Mouse (Mus musculus) erythroblast, embryonic 14.5 days (primary cell): ENCODE data around the gene Gpr146.

ENCODE experiments used
- GATA1 ChIP-seq: IDR thresholded peaks from 2 replicates; pipeline ENCODE4 v1.6.1; 2012; ENCODE audit warnings: low read length, inconsistent platforms, mixed read lengths
- TAL1 ChIP-seq: IDR thresholded peaks from 3 replicates; pipeline ENCODE4 v1.6.1; 2012; ENCODE audit warnings: low read length, inconsistent platforms, mixed read lengths

GRCm38 (mm10) chr5:139411117-139411516 is 33.6 kb downstream of the Gpr146 start:
- TF ChIP-seq GATA1 (no peak), TAL1 (no peak)
